Comparison of ENCODE assay signal across 16 mouse cellular contexts in the genomic region with DNA sequence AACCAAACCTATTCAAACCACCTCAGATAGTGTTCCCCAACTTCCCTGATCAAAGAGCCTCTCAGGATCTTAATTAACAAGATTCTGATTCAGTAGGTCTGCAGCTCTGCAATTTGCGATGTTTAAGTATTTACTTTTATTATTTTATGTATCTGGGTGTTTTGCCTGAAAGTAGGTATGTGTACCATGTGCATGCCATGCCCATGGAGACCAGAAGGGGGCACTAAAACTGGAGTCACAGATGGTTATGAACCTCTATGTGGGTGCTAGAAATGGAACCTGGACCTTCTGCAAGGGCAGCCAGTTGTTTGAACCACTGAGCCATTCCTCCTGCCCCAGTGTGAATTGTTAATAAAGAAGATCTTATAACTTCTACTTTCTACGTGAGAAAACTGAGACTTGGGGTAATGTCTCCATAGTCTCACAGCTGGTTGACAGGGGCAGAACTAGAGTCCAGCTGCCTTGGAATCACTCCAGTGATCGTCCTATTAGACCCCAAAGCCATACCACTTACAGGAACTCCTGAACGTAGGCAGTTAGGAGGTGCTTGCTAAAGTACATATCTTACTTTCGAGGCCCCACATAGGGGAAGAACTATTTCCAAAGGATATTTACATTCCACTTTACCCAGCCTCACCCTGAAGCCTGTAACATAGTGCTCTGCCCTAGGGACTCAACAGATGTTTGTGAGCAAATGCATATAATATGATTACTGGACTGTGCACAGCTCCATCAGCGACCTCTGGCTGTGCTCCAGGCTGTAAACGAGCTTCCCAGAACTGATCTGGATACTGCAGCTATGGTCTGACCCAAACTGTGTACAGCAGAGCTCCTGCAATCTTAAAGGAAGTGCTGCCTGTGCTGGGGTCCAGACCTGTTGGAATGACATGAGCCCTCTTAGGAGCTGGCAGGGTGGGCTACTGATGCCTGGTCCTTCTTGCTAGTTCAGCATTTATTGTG. TPM values are rescaled to one million over a fixed set of nuclear protein-coding genes. Genes with fewer than 3 reads are reported as not detected.
DNase-seq lines count a peak whose midpoint lies in the region; ATAC-seq and TF ChIP-seq lines count a peak whose summit lies in the region.
"Had no signal": no experiment of that assay in that cellular context is flagged by ENCODE, and none has a peak within 500 bp of the region (broad histone marks: within the 10 kb centered on the region; RNA-seq: fewer than 3 reads in every experiment).

No protein-coding gene starts in this region.

- ATAC-seq in lung, embryonic 14.5 days (ENCODE audit: insufficient read depth) = peak; percentile 90; the same call in 1 of the 2 replicates
- ATAC-seq in stomach, embryonic 14.5 days (ENCODE audit: insufficient number of reproducible peaks, insufficient read depth, low FRiP score, low read depth) = peak; percentile 80; the same call in 1 of the 2 replicates
- ATAC-seq in activated CD4-positive, CD25-positive, alpha-beta regulatory T cell, adult 4 months = no peak
- ATAC-seq: CD4-positive, CD25-positive, alpha-beta regulatory T cell, adult 4 months had no signal

- H3K36me3 ChIP-seq in heart, adult 2 months (ENCODE audit: control insufficient read depth, insufficient read depth, low read length) = no peaks in the 10 kb centered on the region
- H3K36me3 ChIP-seq in lung, embryonic 14.5 days (ENCODE audit: insufficient read depth) = no peaks in the 10 kb centered on the region
- H3K36me3 ChIP-seq in stomach, embryonic 14.5 days (ENCODE audit: control insufficient read depth, insufficient read depth, low read length) = no peaks in the 10 kb centered on the region
- H3K36me3 ChIP-seq: forebrain, embryonic 10.5 days; liver, embryonic 15.5 days had no signal

- no peaks in the 10 kb centered on the region for H3K4me1 ChIP-seq in heart, adult 2 months (ENCODE audit: control insufficient read depth, insufficient read depth, low read length)
- no peaks in the 10 kb centered on the region; the same call in 1 of the 2 replicates for H3K4me1 ChIP-seq in lung, embryonic 14.5 days (ENCODE audit: insufficient read depth)
- H3K4me1 ChIP-seq in stomach, embryonic 14.5 days (ENCODE audit: control insufficient read depth, insufficient read depth, low read length) = peaks cover 7% of the 10 kb centered on the region; the same call in 1 of the 2 replicates
- H3K4me1 ChIP-seq: liver, embryonic 15.5 days had no signal

- no peak overlapping the region for H3K4me2 ChIP-seq in lung, embryonic 14.5 days
- H3K4me2 ChIP-seq in stomach, embryonic 14.5 days (replicated peaks; ENCODE audit: low read depth, low read length) = no peak overlapping the region
- H3K4me2 ChIP-seq: liver, embryonic 15.5 days had no signal

- DNase-seq in heart, adult 2 months = no peak
- DNase-seq in heart, postnatal 10 days = no peak
- peak; percentile 83 for DNase-seq in lung, embryonic 14.5 days
- no peak for DNase-seq in lung, postnatal 10 days
- no peak for DNase-seq in brain, embryonic 14.5 days (ENCODE audit: low read depth)
- no peak for DNase-seq in thymus, postnatal 4 days
- DNase-seq: cerebellum, adult 18-20 months; heart, postnatal 36 days; midbrain, embryonic 14.5 days; thymus, postnatal 36 days had no signal

- H3K9ac ChIP-seq in heart, adult 2 months (ENCODE audit: low read depth, low read length) = no peak overlapping the region
- no peak overlapping the region for H3K9ac ChIP-seq in lung, embryonic 14.5 days
- H3K9ac ChIP-seq in stomach, embryonic 14.5 days (replicated peaks; ENCODE audit: low read depth, low read length) = no peak overlapping the region
- H3K9ac ChIP-seq: liver, embryonic 15.5 days had no signal

- intact Hi-C loops in heart, adult 2 months (cut with DNase I) = no loop called here
- intact Hi-C loops in heart, postnatal 10 days (cut with DNase I) = no loop called here

- no peaks in the 10 kb centered on the region for H3K9me3 ChIP-seq in lung, embryonic 14.5 days (ENCODE audit: low read depth, low read length)
- H3K9me3 ChIP-seq in stomach, embryonic 14.5 days (ENCODE audit: control insufficient read depth, low read depth, low read length) = no peaks in the 10 kb centered on the region
- H3K9me3 ChIP-seq: forebrain, embryonic 10.5 days; liver, embryonic 15.5 days had no signal

- TF ChIP-seq EP300 in heart, adult 2 months (IDR thresholded peaks at IDR 0.05; ENCODE audit: insufficient read depth, low read depth, low read length) = no peak

- no peak overlapping the region for H3K4me3 ChIP-seq in heart, adult 2 months
- H3K4me3 ChIP-seq in lung, embryonic 14.5 days (ENCODE audit: low read depth, low read length) = no peak overlapping the region
- no peak overlapping the region for H3K4me3 ChIP-seq in stomach, embryonic 14.5 days (ENCODE audit: low read depth, low read length)
- H3K4me3 ChIP-seq: forebrain, embryonic 10.5 days; liver, embryonic 15.5 days had no signal

- no peak for TF ChIP-seq POLR2A in heart, adult 2 months (IDR thresholded peaks at IDR 0.05; ENCODE audit: insufficient read depth, low read depth, low read length)
- TF ChIP-seq POLR2A in brain, embryonic 14.5 days (IDR thresholded peaks at IDR 0.05; ENCODE audit: borderline replicate concordance, extremely low read depth, insufficient read depth, insufficient read length, poor library complexity, severe bottlenecking) = no peak

- 0 out of 2 replicates have a peak, but pooled peaks cover 2% of the 10 kb centered on the region for H3K27me3 ChIP-seq in heart, adult 2 months (ENCODE audit: control insufficient read depth, insufficient read depth, low read length)
- H3K27me3 ChIP-seq in lung, embryonic 14.5 days (ENCODE audit: insufficient read depth, low read length) = no peaks in the 10 kb centered on the region
- H3K27me3 ChIP-seq in stomach, embryonic 14.5 days (ENCODE audit: control insufficient read depth, insufficient read depth, low read length) = no peaks in the 10 kb centered on the region

- TF ChIP-seq CTCF in heart, adult 2 months (IDR thresholded peaks at IDR 0.05) = peak; percentile 28; the same call in 1 of the 2 replicates
- peak; percentile 29 for TF ChIP-seq CTCF in lung, embryonic 14.5 days (IDR thresholded peaks at IDR 0.05; ENCODE audit: low read depth)
- peak; percentile 13; the same call in 1 of the 2 replicates for TF ChIP-seq CTCF in brain, embryonic 14.5 days (IDR thresholded peaks at IDR 0.05; ENCODE audit: borderline replicate concordance, extremely low read depth, insufficient read depth, insufficient read length)

- no peaks in the 10 kb centered on the region for H3K79me2 ChIP-seq in heart, adult 2 months (replicated peaks; ENCODE audit: control insufficient read depth, insufficient read depth, low read length)

- H3K27ac ChIP-seq in heart, adult 2 months = no peak overlapping the region
- no peak overlapping the region for H3K27ac ChIP-seq in lung, embryonic 14.5 days (ENCODE audit: low read depth)
- H3K27ac ChIP-seq in stomach, embryonic 14.5 days (ENCODE audit: low read length) = no peak overlapping the region
- H3K27ac ChIP-seq: forebrain, embryonic 10.5 days; liver, embryonic 15.5 days had no signal

- WGBS in heart, adult 2 months = 60% methylated on average over 7 of the region's 7 CpGs
- 41% methylated on average over 7 of the region's 7 CpGs for WGBS in lung, embryonic 14.5 days
- WGBS in stomach, embryonic 14.5 days = 49% methylated on average over 7 of the region's 7 CpGs

RNA-seq across cellular contexts. Expression of a gene that starts 7.1 kb away (rescaled TPM):
- 10 to 100 TPM; 16.8 to 17.7 TPM for total RNA-seq in heart, adult 2 months (2021)
- 16.4 and 18.6 TPM in 2 replicates for polyA plus RNA-seq in heart, adult 2 months (2012; rRNA removed)
- total RNA-seq in heart, postnatal 10 days (2021) = 10 to 100 TPM in 1 of 2 experiments, 1 to 10 TPM in 1; 6.9 to 11.8 TPM
- 2.1 TPM in 2 replicates for polyA plus RNA-seq in lung, embryonic 14.5 days (2014; fragmentation: Nextera tagmentation; extraction: Ambion mirVana)
- 19.5 and 25.0 TPM in 2 replicates for polyA plus RNA-seq in brain, embryonic 14.5 days (2012; rRNA removed)
- 2.4 and 3.2 TPM in 2 replicates for polyA plus RNA-seq in stomach, embryonic 14.5 days (2014; fragmentation: Nextera tagmentation; extraction: Ambion mirVana)
- polyA plus RNA-seq in activated CD4-positive, CD25-positive, alpha-beta regulatory T cell, adult 4 months (2017; shearing (Covaris generic)) = under 1 TPM; 0.09 to 0.19 TPM

RNA-seq across cellular contexts. Expression of a gene that starts 22.0 kb away (rescaled TPM):
- 1 to 10 TPM; 4.9 to 5.4 TPM for total RNA-seq in heart, adult 2 months (2021)
- polyA plus RNA-seq in heart, adult 2 months (2012; rRNA removed) = 5.7 and 7.1 TPM in 2 replicates
- total RNA-seq in heart, postnatal 10 days (2021) = 1 to 10 TPM; 5.7 to 6.2 TPM
- polyA plus RNA-seq in lung, embryonic 14.5 days (2014; fragmentation: Nextera tagmentation; extraction: Ambion mirVana) = 2.0 TPM in 2 replicates
- polyA plus RNA-seq in brain, embryonic 14.5 days (2012; rRNA removed) = 8.4 and 8.7 TPM in 2 replicates
- 2.7 and 2.8 TPM in 2 replicates for polyA plus RNA-seq in stomach, embryonic 14.5 days (2014; fragmentation: Nextera tagmentation; extraction: Ambion mirVana)
- 1 to 10 TPM; 5.9 to 6.9 TPM for polyA plus RNA-seq in activated CD4-positive, CD25-positive, alpha-beta regulatory T cell, adult 4 months (2017; shearing (Covaris generic))

RNA-seq across cellular contexts. Expression of a gene that starts 24.4 kb away (rescaled TPM):
- not detected for total RNA-seq in heart, adult 2 months (2021)
- 0.04 TPM in 1 of 2 replicates, not detected in the other for polyA plus RNA-seq in heart, adult 2 months (2012; rRNA removed)
- not detected for total RNA-seq in heart, postnatal 10 days (2021)
- polyA plus RNA-seq in lung, embryonic 14.5 days (2014; fragmentation: Nextera tagmentation; extraction: Ambion mirVana) = 0.11 TPM in 1 of 2 replicates, not detected in the other
- 1.5 and 2.6 TPM in 2 replicates for polyA plus RNA-seq in brain, embryonic 14.5 days (2012; rRNA removed)
- polyA plus RNA-seq in stomach, embryonic 14.5 days (2014; fragmentation: Nextera tagmentation; extraction: Ambion mirVana) = 0.07 and 0.26 TPM in 2 replicates
- polyA plus RNA-seq in activated CD4-positive, CD25-positive, alpha-beta regulatory T cell, adult 4 months (2017; shearing (Covaris generic)) = not detected
- total RNA-seq: heart, adult 18-20 months; heart, postnatal 36 days had no signal

RNA-seq across cellular contexts. Expression of a gene that starts 31.7 kb away (rescaled TPM):
- total RNA-seq in heart, adult 2 months (2021) = 1 to 10 TPM; 1.8 to 2.6 TPM
- polyA plus RNA-seq in heart, adult 2 months (2012; rRNA removed) = 4.1 and 4.2 TPM in 2 replicates
- 1 to 10 TPM; 4.5 TPM for total RNA-seq in heart, postnatal 10 days (2021)
- 14.0 and 18.1 TPM in 2 replicates for polyA plus RNA-seq in lung, embryonic 14.5 days (2014; fragmentation: Nextera tagmentation; extraction: Ambion mirVana)
- polyA plus RNA-seq in brain, embryonic 14.5 days (2012; rRNA removed) = 50.1 and 55.9 TPM in 2 replicates
- polyA plus RNA-seq in stomach, embryonic 14.5 days (2014; fragmentation: Nextera tagmentation; extraction: Ambion mirVana) = 16.8 and 19.9 TPM in 2 replicates
- 1 to 10 TPM; 4.3 to 7.8 TPM for polyA plus RNA-seq in activated CD4-positive, CD25-positive, alpha-beta regulatory T cell, adult 4 months (2017; shearing (Covaris generic))

RNA-seq across cellular contexts. Expression of a gene that starts 33.1 kb away (rescaled TPM):
- 10 to 100 TPM; 16.5 to 18.1 TPM for total RNA-seq in heart, adult 2 months (2021)
- polyA plus RNA-seq in heart, adult 2 months (2012; rRNA removed) = 7.5 and 18.7 TPM in 2 replicates
- 10 to 100 TPM; 35.1 to 37.9 TPM for total RNA-seq in heart, postnatal 10 days (2021)
- 172 and 178 TPM in 2 replicates for polyA plus RNA-seq in lung, embryonic 14.5 days (2014; fragmentation: Nextera tagmentation; extraction: Ambion mirVana)
- polyA plus RNA-seq in brain, embryonic 14.5 days (2012; rRNA removed) = 79.0 and 86.6 TPM in 2 replicates
- 154 and 170 TPM in 2 replicates for polyA plus RNA-seq in stomach, embryonic 14.5 days (2014; fragmentation: Nextera tagmentation; extraction: Ambion mirVana)
- polyA plus RNA-seq in activated CD4-positive, CD25-positive, alpha-beta regulatory T cell, adult 4 months (2017; shearing (Covaris generic)) = 100 to 1,000 TPM; 109 to 113 TPM
